Mouse (Mus musculus) forebrain, postnatal 0 days (tissue): ENCODE measurements around the gene Cnot6. TPM values are rescaled to one million over a fixed set of nuclear protein-coding genes. Genes with fewer than 3 reads are reported as not detected.

Experiments
- ATAC-seq: fragments of 200-750 bp; cut with Nextera tagmentation; 2 replicates; pipeline ENCODE4 v1.8.0; 2017; ENCODE audit warnings: mild to moderate bottlenecking, moderate library complexity
- DNase-seq: peaks from one replicate; pipeline ENCODE4 v3.0.0-alpha.2; 2015
- H3K27ac ChIP-seq: fragments of 300-500 bp; sonication (generic); 2 replicates; pipeline ENCODE4 v1.5.1; 2014; ENCODE audit warnings: low read depth, mild to moderate bottlenecking, antibody characterized with exemption, low read length, moderate library complexity, mixed read lengths
- H3K27me3 ChIP-seq: fragments of 300-500 bp; sonication (generic); 2 replicates; pipeline ENCODE4 v1.6.1; 2014; ENCODE audit warnings: mild to moderate bottlenecking, low read length, mixed read lengths; ENCODE audit not compliant: insufficient read depth
- H3K36me3 ChIP-seq: fragments of 300-500 bp; sonication (generic); 2 replicates; pipeline ENCODE4 v1.6.1; 2014; ENCODE audit warnings: mild to moderate bottlenecking, moderate library complexity; ENCODE audit not compliant: insufficient read depth
- H3K4me1 ChIP-seq: fragments of 300-500 bp; sonication (generic); 2 replicates; pipeline ENCODE4 v1.6.1; 2014; ENCODE audit warnings: antibody characterized with exemption; ENCODE audit not compliant: insufficient read depth
- H3K4me2 ChIP-seq: fragments of 300-500 bp; sonication (generic); 2 replicates; pipeline ENCODE4 v1.6.1; 2014; ENCODE audit warnings: low read depth, mild to moderate bottlenecking, moderate library complexity
- H3K4me3 ChIP-seq: fragments of 300-500 bp; sonication (generic); 2 replicates; pipeline ENCODE4 v1.5.1; 2014; ENCODE audit warnings: low read depth, low read length, mixed read lengths
- H3K9ac ChIP-seq: fragments of 300-500 bp; sonication (generic); 2 replicates; pipeline ENCODE4 v1.6.1; 2014; ENCODE audit warnings: mild to moderate bottlenecking
- H3K9me3 ChIP-seq: fragments of 300-500 bp; sonication (generic); 2 replicates; pipeline ENCODE4 v1.6.1; 2016; ENCODE audit warnings: low read length
- CTCF ChIP-seq: sonication (generic); IDR thresholded peaks from 2 replicates; pipeline ENCODE4 v1.5.1; 2016; ENCODE audit warnings: antibody characterized with exemption, control low read depth, low read depth
- WGBS: fragments of 180-500 bp; shearing (Covaris S2); extraction: QIAGEN DNeasy Blood & Tissue Kit; methylation state at CpG from one replicate; pipeline ENCODE4 v1.1.7; 2014; 5-methylcytosine and 5-hydroxymethylcytosine counted together
- polyA plus RNA-seq: library from polyadenylated mRNA; unstranded; fragments of >200 nt; fragmentation: Nextera tagmentation; extraction: Ambion mirVana; gene quantifications from 2 replicates; pipeline ENCODE4 v1.2.1, GENCODE M21; 2015
- total RNA-seq: library from RNA; depleted of rRNA; stranded (reverse); fragments of >200 nt; gene quantifications from 2 replicates; pipeline ENCODE4 v1.2.3, GENCODE M21; 2014

Cnot6 gene
- total and polyA plus RNA-seq, 2 experiments from 2014 or later, result 31.9 to 63.9 TPM

- Histone ChIP-seq H3K36me3 (no peaks in the 10 kb centered on the region), H3K4me1 (no peaks in the 10 kb centered on the region), H3K27me3 (no peaks in the 10 kb centered on the region; the same call in 1 of the 2 replicates), H3K9ac (no peak overlapping the region), H3K4me2 (no peak overlapping the region), H3K9me3 (0 out of 2 replicates have a peak, but pooled peaks cover 3% of the 10 kb centered on the region), H3K4me3 (no peak overlapping the region), H3K27ac (no peak overlapping the region)
- DNase-seq, result no peak
- no peak for ATAC-seq
- TF ChIP-seq CTCF, result no peak
- 88% methylated on average over 7 of the region's 7 CpGs for WGBS
Measured at GRCm38 (mm10) chr11:49743634-49744033, 31.1 kb upstream of the Cnot6 start.

GRCm38 (mm10) chr11:49742248-49742647, 29.7 kb upstream of the Cnot6 start:
- no peak overlapping the region for H3K4me2 ChIP-seq
- no peaks in the 10 kb centered on the region; the same call in 1 of the 2 replicates for H3K4me1 ChIP-seq
- no peaks in the 10 kb centered on the region; the same call in 1 of the 2 replicates for H3K27me3 ChIP-seq
- 54% methylated on average over 8 of the region's 8 CpGs for WGBS
- DNase-seq, result no peak
- H3K9me3 ChIP-seq, result no peaks in the 10 kb centered on the region
- no peak overlapping the region for H3K9ac ChIP-seq
- no peaks in the 10 kb centered on the region for H3K36me3 ChIP-seq
- no peak for TF ChIP-seq CTCF
- no peak overlapping the region for H3K4me3 ChIP-seq
- no peak for ATAC-seq
- H3K27ac ChIP-seq, result no peak overlapping the region

- DNase-seq (no peak), ATAC-seq (no peak)
- no peak for TF ChIP-seq CTCF
- WGBS, result 74% methylated on average over 3 of the region's 3 CpGs
- H3K4me2 ChIP-seq, result no peak overlapping the region
- no peaks in the 10 kb centered on the region for H3K36me3 ChIP-seq
- no peaks in the 10 kb centered on the region; the same call in 1 of the 2 replicates for H3K27me3 ChIP-seq
- H3K9me3 ChIP-seq, result no peaks in the 10 kb centered on the region
- no peak overlapping the region for H3K9ac ChIP-seq
- no peak overlapping the region for H3K27ac ChIP-seq
- H3K4me1 ChIP-seq, result no peaks in the 10 kb centered on the region; the same call in 1 of the 2 replicates
- no peak overlapping the region for H3K4me3 ChIP-seq
Measured at GRCm38 (mm10) chr11:49739776-49740175, 27.3 kb upstream of the Cnot6 start.

GRCm38 (mm10) chr11:49738659-49739406, 26.3 kb upstream of the Cnot6 start:
- ATAC-seq, result peak; percentile 66
- WGBS, result 48% methylated on average over 11 of the region's 11 CpGs
- TF ChIP-seq CTCF, result no peak

GRCm38 (mm10) chr11:49737625-49738024, 25.1 kb upstream of the Cnot6 start:
- 38% methylated on average over 1 of the region's 1 CpGs for WGBS
- DNase-seq (no peak), ATAC-seq (no peak)
- no peak for TF ChIP-seq CTCF
- no peaks in the 10 kb centered on the region; the same call in 1 of the 2 replicates for H3K4me1 ChIP-seq
- H3K9ac ChIP-seq, result no peak overlapping the region
- no peak overlapping the region for H3K4me2 ChIP-seq
- no peaks in the 10 kb centered on the region for H3K36me3 ChIP-seq
- no peaks in the 10 kb centered on the region for H3K9me3 ChIP-seq
- H3K4me3 ChIP-seq, result no peak overlapping the region
- no peak overlapping the region for H3K27ac ChIP-seq
- H3K27me3 ChIP-seq, result no peaks in the 10 kb centered on the region

More at GRCm38 (mm10) chr11:49738659-49739406, 26.3 kb upstream of the Cnot6 start:
- H3K27ac ChIP-seq, result 0 out of 2 replicates have a peak overlapping the region, but pooled peaks have one; percentile 15
- H3K4me1 ChIP-seq, result no peaks in the 10 kb centered on the region; the same call in 1 of the 2 replicates
- no peak overlapping the region for H3K9ac ChIP-seq
- DNase-seq, result peak; percentile 27
- no peak overlapping the region for H3K4me2 ChIP-seq
- H3K36me3 ChIP-seq, result no peaks in the 10 kb centered on the region
- H3K27me3 ChIP-seq, result no peaks in the 10 kb centered on the region
- no peaks in the 10 kb centered on the region for H3K9me3 ChIP-seq
- no peak overlapping the region for H3K4me3 ChIP-seq

GRCm38 (mm10) chr11:49734771-49735170, 22.2 kb upstream of the Cnot6 start:
- 85% methylated on average over 11 of the region's 11 CpGs for WGBS

GRCm38 (mm10) chr11:49730275-49730948, 17.9 kb upstream of the Cnot6 start:
- Histone ChIP-seq H3K4me2 (no peak overlapping the region), H3K4me1 (no peaks in the 10 kb centered on the region), H3K27me3 (no peaks in the 10 kb centered on the region), H3K36me3 (no peaks in the 10 kb centered on the region), H3K9me3 (no peaks in the 10 kb centered on the region), H3K9ac (no peak overlapping the region), H3K27ac (no peak overlapping the region), H3K4me3 (no peak overlapping the region)
- DNase-seq (no peak), ATAC-seq (no peak)
- 86% methylated on average over 5 of the region's 5 CpGs for WGBS
- no peak for TF ChIP-seq CTCF

More at GRCm38 (mm10) chr11:49734771-49735170, 22.2 kb upstream of the Cnot6 start:
- Histone ChIP-seq H3K4me1 (no peaks in the 10 kb centered on the region; the same call in 1 of the 2 replicates), H3K9ac (no peak overlapping the region), H3K4me2 (no peak overlapping the region), H3K27me3 (no peaks in the 10 kb centered on the region), H3K27ac (no peak overlapping the region), H3K36me3 (no peaks in the 10 kb centered on the region), H3K9me3 (no peaks in the 10 kb centered on the region), H3K4me3 (no peak overlapping the region)
- no peak for TF ChIP-seq CTCF
- ATAC-seq (no peak), DNase-seq (no peak)
